Mouse (Mus musculus) embryonic facial prominence, embryonic 11.5 days (tissue): ENCODE data around the gene Tcea3. TPM values are rescaled to one million over a fixed set of nuclear protein-coding genes. Genes with fewer than 3 reads are reported as not detected.
A peak's percentile ranks its signal among the peaks of the same experiment; 100 is the strongest.

Experiments used
- ATAC-seq: fragments of 200-750 bp; cut with Nextera tagmentation; replicated peaks from 2 replicates; pipeline ENCODE4 v1.8.0; 2017; ENCODE audit warnings: low read depth; ENCODE audit not compliant: insufficient number of reproducible peaks, low FRiP score, low TSS enrichment
- DNase-seq: peaks from one replicate; pipeline ENCODE4 v3.0.0-alpha.2; 2015; ENCODE audit warnings: low spot score
- H3K27ac ChIP-seq: fragments of 300-500 bp; sonication (generic); replicated peaks from 2 replicates; pipeline ENCODE4 v1.5.1; 2014; ENCODE audit warnings: mild to moderate bottlenecking, low read depth, low read length, control low read depth
- H3K27me3 ChIP-seq: fragments of 300-500 bp; sonication (generic); 2 replicates; pipeline ENCODE4 v1.6.1; 2014; ENCODE audit warnings: mild to moderate bottlenecking, low read length, moderate library complexity, mixed read lengths; ENCODE audit not compliant: control insufficient read depth, insufficient read depth
- H3K36me3 ChIP-seq: fragments of 300-500 bp; sonication (generic); replicated peaks from 2 replicates; pipeline ENCODE4 v1.6.1; 2014; ENCODE audit warnings: low read depth, mild to moderate bottlenecking, low read length, moderate library complexity, mixed read lengths; ENCODE audit not compliant: control insufficient read depth, insufficient read depth
- H3K4me1 ChIP-seq: fragments of 300-500 bp; sonication (generic); 2 replicates; pipeline ENCODE4 v1.6.1; 2014; ENCODE audit warnings: low read length, mixed read lengths; ENCODE audit not compliant: control insufficient read depth, insufficient read depth
- H3K4me2 ChIP-seq: fragments of 300-500 bp; sonication (generic); 2 replicates; pipeline ENCODE4 v1.6.1; 2014; ENCODE audit warnings: low read depth, mild to moderate bottlenecking, control low read depth, low read length, moderate library complexity
- H3K4me3 ChIP-seq: fragments of 300-500 bp; sonication (generic); 2 replicates; pipeline ENCODE4 v1.5.1; 2014; ENCODE audit warnings: low read depth, low read length, control low read depth
- H3K9ac ChIP-seq: fragments of 300-500 bp; sonication (generic); replicated peaks from 2 replicates; pipeline ENCODE4 v1.6.1; 2014; ENCODE audit warnings: mild to moderate bottlenecking, control low read depth, low read length
- H3K9me3 ChIP-seq: fragments of 300-500 bp; sonication (generic); replicated peaks from 2 replicates; pipeline ENCODE4 v1.6.1; 2016; ENCODE audit warnings: mild to moderate bottlenecking, low read length, inconsistent platforms, mixed read lengths; ENCODE audit not compliant: control insufficient read depth
- WGBS: fragments of 180-500 bp; shearing (Covaris S2); extraction: QIAGEN DNeasy Blood & Tissue Kit; methylation state at CpG from one replicate; pipeline ENCODE4 v1.1.7; 2014; 5-methylcytosine and 5-hydroxymethylcytosine counted together
- polyA plus RNA-seq: library from polyadenylated mRNA; unstranded; fragments of >200 nt; fragmentation: Nextera tagmentation; extraction: Ambion mirVana; gene quantifications from 2 replicates; pipeline ENCODE4 v1.2.1, GENCODE M21; 2014

Gene Tcea3
- polyA plus RNA-seq, 1 experiment from 2014 or later = 1.3 TPM

- Histone ChIP-seq H3K36me3 (no peaks in the 10 kb centered on the region), H3K9ac (no peak overlapping the region), H3K27ac (no peak overlapping the region), H3K4me3 (no peak overlapping the region), H3K27me3 (no peaks in the 10 kb centered on the region), H3K4me1 (peaks cover 4% of the 10 kb centered on the region), H3K4me2 (no peak overlapping the region), H3K9me3 (no peaks in the 10 kb centered on the region)
- WGBS = 62% methylated on average over 5 of the region's 5 CpGs
- DNase-seq (no peak), ATAC-seq (no peak)
These were observed 23.3 kb upstream of the Tcea3 start for GRCm38 (mm10) chr4:136224240-136224559.

- Histone ChIP-seq H3K9me3 (no peaks in the 10 kb centered on the region), H3K36me3 (no peaks in the 10 kb centered on the region), H3K4me1 (peaks cover 2% of the 10 kb centered on the region; the same call in 1 of the 2 replicates), H3K27ac (no peak overlapping the region), H3K27me3 (no peaks in the 10 kb centered on the region), H3K4me3 (no peak overlapping the region), H3K4me2 (no peak overlapping the region), H3K9ac (no peak overlapping the region)
- 81% methylated on average over 23 of the region's 23 CpGs for WGBS
- ATAC-seq (no peak), DNase-seq (no peak)
These were observed 22.7 kb upstream of the Tcea3 start for GRCm38 (mm10) chr4:136224677-136225460.

GRCm38 (mm10) chr4:136227408-136227807 lies 20.1 kb upstream of the Tcea3 start:
- H3K4me1 ChIP-seq = peaks cover 2% of the 10 kb centered on the region; the same call in 1 of the 2 replicates
- H3K27ac ChIP-seq = no peak overlapping the region
- no peaks in the 10 kb centered on the region for H3K36me3 ChIP-seq
- 69% methylated on average over 7 of the region's 7 CpGs for WGBS
- no peak overlapping the region for H3K9ac ChIP-seq
- no peak overlapping the region for H3K4me3 ChIP-seq
- DNase-seq = no peak
- no peak for ATAC-seq
- H3K4me2 ChIP-seq = no peak overlapping the region
- H3K9me3 ChIP-seq = no peaks in the 10 kb centered on the region
- H3K27me3 ChIP-seq = no peaks in the 10 kb centered on the region

GRCm38 (mm10) chr4:136228640-136229039 lies 18.9 kb upstream of the Tcea3 start:
- H3K4me1 ChIP-seq = peaks cover 2% of the 10 kb centered on the region; the same call in 1 of the 2 replicates
- no peaks in the 10 kb centered on the region for H3K9me3 ChIP-seq
- no peak overlapping the region for H3K4me3 ChIP-seq
- WGBS = 78% methylated on average over 5 of the region's 5 CpGs
- no peak overlapping the region for H3K4me2 ChIP-seq
- DNase-seq (no peak), ATAC-seq (no peak)
- no peaks in the 10 kb centered on the region for H3K27me3 ChIP-seq
- H3K27ac ChIP-seq = no peak overlapping the region
- H3K36me3 ChIP-seq = no peaks in the 10 kb centered on the region
- no peak overlapping the region for H3K9ac ChIP-seq

- H3K36me3 ChIP-seq = no peaks in the 10 kb centered on the region
- H3K4me2 ChIP-seq = no peak overlapping the region
- no peaks in the 10 kb centered on the region; the same call in 1 of the 2 replicates for H3K4me1 ChIP-seq
- 15% methylated on average over 13 of the region's 13 CpGs for WGBS
- peaks cover 21% of the 10 kb centered on the region for H3K27me3 ChIP-seq
- H3K9me3 ChIP-seq = no peaks in the 10 kb centered on the region
- no peak for DNase-seq
- peak overlapping the region; percentile 41; the same call in 1 of the 2 replicates for H3K9ac ChIP-seq
- H3K4me3 ChIP-seq = no peak overlapping the region
- ATAC-seq = no peak
- no peak overlapping the region for H3K27ac ChIP-seq
These were observed 8.9 kb upstream of the Tcea3 start for GRCm38 (mm10) chr4:136238669-136239068.

GRCm38 (mm10) chr4:136239111-136239510 lies 8.4 kb upstream of the Tcea3 start:
- H3K27me3 ChIP-seq = peaks cover 23% of the 10 kb centered on the region
- H3K4me3 ChIP-seq = no peak overlapping the region

GRCm38 (mm10) chr4:136239622-136240021 lies 7.9 kb upstream of the Tcea3 start:
- H3K4me3 ChIP-seq = no peak overlapping the region
- H3K27me3 ChIP-seq = peaks cover 23% of the 10 kb centered on the region
- no peak overlapping the region for H3K27ac ChIP-seq
- 20% methylated on average over 8 of the region's 8 CpGs for WGBS
- no peaks in the 10 kb centered on the region for H3K9me3 ChIP-seq
- H3K9ac ChIP-seq = no peak overlapping the region
- DNase-seq (peak; percentile 79), ATAC-seq (no peak)
- no peaks in the 10 kb centered on the region for H3K36me3 ChIP-seq
- H3K4me2 ChIP-seq = no peak overlapping the region
- no peaks in the 10 kb centered on the region; the same call in 1 of the 2 replicates for H3K4me1 ChIP-seq

More at GRCm38 (mm10) chr4:136239111-136239510, 8.4 kb upstream of the Tcea3 start:
- Histone ChIP-seq H3K4me1 (no peaks in the 10 kb centered on the region; the same call in 1 of the 2 replicates), H3K4me2 (no peak overlapping the region), H3K36me3 (no peaks in the 10 kb centered on the region), H3K9ac (no peak overlapping the region), H3K9me3 (no peaks in the 10 kb centered on the region), H3K27ac (no peak overlapping the region)
- no peak for ATAC-seq
- DNase-seq = no peak
- 63% methylated on average over 9 of the region's 9 CpGs for WGBS

GRCm38 (mm10) chr4:136240123-136240522 lies 7.4 kb upstream of the Tcea3 start:
- H3K27ac ChIP-seq = no peak overlapping the region

More at GRCm38 (mm10) chr4:136240123-136240522, 7.4 kb upstream of the Tcea3 start:
- Histone ChIP-seq H3K27me3 (peaks cover 23% of the 10 kb centered on the region), H3K36me3 (no peaks in the 10 kb centered on the region), H3K4me3 (no peak overlapping the region), H3K4me1 (no peaks in the 10 kb centered on the region; the same call in 1 of the 2 replicates), H3K4me2 (no peak overlapping the region), H3K9ac (no peak overlapping the region), H3K9me3 (no peaks in the 10 kb centered on the region)
- WGBS = 60% methylated on average over 14 of the region's 14 CpGs
- ATAC-seq (no peak), DNase-seq (no peak)
